Comparison of ENCODE assay signal across 7 mouse cellular contexts in genomic region chr5:143917418-143917817, GRCm38 (mm10). TPM values are rescaled to one million over a fixed set of nuclear protein-coding genes. Genes with fewer than 3 reads are reported as not detected.
DNase-seq lines count a peak whose midpoint lies in the region; ATAC-seq and TF ChIP-seq lines count a peak whose summit lies in the region.

No protein-coding gene starts in this region.

- peaks cover 41% of the 10 kb centered on the region for H3K36me3 ChIP-seq in midbrain, postnatal 0 days (ENCODE audit: insufficient read depth, low read length)
- peaks cover 15% of the 10 kb centered on the region for H3K36me3 ChIP-seq in midbrain, embryonic 16.5 days (ENCODE audit: control insufficient read depth, insufficient read depth, low read length)

- POLR2A ChIA-PET in Patski (lab: Charles Lee), result no interaction called here

- peak; percentile 63 for TF ChIP-seq CTCF in midbrain, postnatal 0 days (IDR thresholded peaks at IDR 0.05)
- no peak for TF ChIP-seq CTCF in Patski (IDR thresholded peaks at IDR 0.05)

- no peaks in the 10 kb centered on the region for H3K27me3 ChIP-seq in midbrain, postnatal 0 days (ENCODE audit: insufficient read depth, low read length)
- no peaks in the 10 kb centered on the region for H3K27me3 ChIP-seq in midbrain, embryonic 16.5 days (ENCODE audit: control insufficient read depth, insufficient read depth, low read depth, low read length)
- no peaks in the 10 kb centered on the region for H3K27me3 ChIP-seq in Patski

- H3K4me1 ChIP-seq in midbrain, postnatal 0 days (ENCODE audit: insufficient read depth, low read length), result no peaks in the 10 kb centered on the region
- no peaks in the 10 kb centered on the region for H3K4me1 ChIP-seq in midbrain, embryonic 16.5 days (ENCODE audit: control insufficient read depth, insufficient read depth, low read length)

- ATAC-seq in midbrain, postnatal 0 days (ENCODE audit: low FRiP score), result no peak
- no peak for ATAC-seq in midbrain, embryonic 16.5 days
- ATAC-seq in Patski, result no peak
- ATAC-seq in inflammation-experienced regulatory T-cells, adult 6 months, result peak; percentile 68
- peak; percentile 92 for ATAC-seq in megakaryocyte progenitor cell, adult 5-6 weeks (replicated peaks; ENCODE audit: poor library complexity)

- no peak overlapping the region for H3K4me3 ChIP-seq in midbrain, postnatal 0 days (ENCODE audit: low read depth, low read length)
- H3K4me3 ChIP-seq in midbrain, embryonic 16.5 days (ENCODE audit: low read depth, low read length), result no peak overlapping the region

- no peak overlapping the region for H3K27ac ChIP-seq in midbrain, postnatal 0 days (ENCODE audit: low read depth, low read length)
- H3K27ac ChIP-seq in midbrain, embryonic 16.5 days (ENCODE audit: low read length), result no peak overlapping the region

- no peaks in the 10 kb centered on the region for H3K9me3 ChIP-seq in midbrain, postnatal 0 days (ENCODE audit: low read length)
- no peaks in the 10 kb centered on the region for H3K9me3 ChIP-seq in midbrain, embryonic 16.5 days (replicated peaks; ENCODE audit: control insufficient read depth, low read length, poor library complexity, severe bottlenecking)

- no peak overlapping the region for H3K9ac ChIP-seq in midbrain, postnatal 0 days (replicated peaks; ENCODE audit: low read length, poor library complexity, severe bottlenecking)
- no peak overlapping the region for H3K9ac ChIP-seq in midbrain, embryonic 16.5 days (ENCODE audit: low read depth, low read length)

- in situ Hi-C loops in Patski (cut with MboI; ENCODE audit: low pct_unique_long_range_greater_than_20kb), result no loop called here

- peak; percentile 49 for DNase-seq in midbrain, postnatal 0 days (ENCODE audit: low spot score)
- DNase-seq in Patski (ENCODE audit: low read depth, low spot score), result peak; percentile 19
- peak; percentile 74 for DNase-seq in embryo, embryonic 10 days (ENCODE audit: low spot score)
- DNase-seq in yolk sac, embryonic 10.5 days (ENCODE audit: low spot score), result peak; percentile 56

- 50% methylated on average over 5 of the region's 5 CpGs for WGBS in midbrain, postnatal 0 days
- WGBS in midbrain, embryonic 16.5 days, result 48% methylated on average over 5 of the region's 5 CpGs

- CTCF ChIA-PET in Patski (lab: Charles Lee), result interaction anchor here (0.7 to 1.6 kb wide), 5 partner anchors 8 to 185 kb away, joined by 3 to 6 read pairs (median 3); partner anchors contain the start of genes Rsph10b and Usp42

- no peak overlapping the region for H3K4me2 ChIP-seq in midbrain, postnatal 0 days (ENCODE audit: low read depth, low read length, poor library complexity, severe bottlenecking)
- no peak overlapping the region for H3K4me2 ChIP-seq in midbrain, embryonic 16.5 days (ENCODE audit: low read length)

RNA-seq across cellular contexts. Expression of gene Pms2, which starts 7.7 kb away (rescaled TPM):
- total RNA-seq in midbrain, postnatal 0 days (2014; rRNA removed), result 14.0 and 20.2 TPM in 2 replicates
- 20.2 and 24.8 TPM in 2 replicates for polyA plus RNA-seq in midbrain, postnatal 0 days (2015; fragmentation: Nextera tagmentation; extraction: Ambion mirVana)
- polyA plus RNA-seq in midbrain, embryonic 16.5 days (2015; fragmentation: Nextera tagmentation; extraction: Ambion mirVana), result 28.6 and 29.1 TPM in 2 replicates
- 13.1 TPM for polyA plus RNA-seq in Patski (2021)
- polyA plus RNA-seq in inflammation-experienced regulatory T-cells, adult 6 months (2017; shearing (Covaris generic)), result 10 to 100 TPM; 44.7 to 48.9 (median 46.9) TPM
- total RNA-seq in megakaryocyte progenitor cell, adult 5-6 weeks (2015), result 20.4 and 29.3 TPM in 2 replicates
- 26.5 and 38.3 TPM in 2 replicates for total RNA-seq in megakaryocyte progenitor cell, adult 5-6 weeks (2017)

RNA-seq across cellular contexts. Expression of gene Aimp2, which starts 7.8 kb away (rescaled TPM):
- total RNA-seq in midbrain, postnatal 0 days (2014; rRNA removed), result 52.9 and 64.0 TPM in 2 replicates
- polyA plus RNA-seq in midbrain, postnatal 0 days (2015; fragmentation: Nextera tagmentation; extraction: Ambion mirVana), result 68.4 and 74.7 TPM in 2 replicates
- polyA plus RNA-seq in midbrain, embryonic 16.5 days (2015; fragmentation: Nextera tagmentation; extraction: Ambion mirVana), result 82.8 and 90.3 TPM in 2 replicates
- 53.8 TPM for polyA plus RNA-seq in Patski (2021)
- 10 to 100 TPM; 43.2 to 50.1 (median 47.5) TPM for polyA plus RNA-seq in inflammation-experienced regulatory T-cells, adult 6 months (2017; shearing (Covaris generic))
- 62.4 and 71.2 TPM in 2 replicates for total RNA-seq in megakaryocyte progenitor cell, adult 5-6 weeks (2015)
- total RNA-seq in megakaryocyte progenitor cell, adult 5-6 weeks (2017), result 74.0 and 86.7 TPM in 2 replicates

RNA-seq across cellular contexts. Expression of gene Gm42421, which starts 10.6 kb away (rescaled TPM):
- 0.76 TPM in 1 of 2 replicates, not detected in the other for total RNA-seq in midbrain, postnatal 0 days (2014; rRNA removed)
- 1.1 and 2.4 TPM in 2 replicates for polyA plus RNA-seq in midbrain, postnatal 0 days (2015; fragmentation: Nextera tagmentation; extraction: Ambion mirVana)
- polyA plus RNA-seq in midbrain, embryonic 16.5 days (2015; fragmentation: Nextera tagmentation; extraction: Ambion mirVana), result 1.4 and 1.8 TPM in 2 replicates
- 0.47 TPM for polyA plus RNA-seq in Patski (2021)
- polyA plus RNA-seq in inflammation-experienced regulatory T-cells, adult 6 months (2017; shearing (Covaris generic)), result 1 to 10 TPM; 1.2 to 1.6 (median 1.4) TPM
- 1.2 and 1.5 TPM in 2 replicates for total RNA-seq in megakaryocyte progenitor cell, adult 5-6 weeks (2015)
- 0.64 TPM in 1 of 2 replicates, not detected in the other for total RNA-seq in megakaryocyte progenitor cell, adult 5-6 weeks (2017)

RNA-seq across cellular contexts. Expression of gene Rsph10b, which starts 15.4 kb away (rescaled TPM):
- total RNA-seq in midbrain, postnatal 0 days (2014; rRNA removed), result 4.1 and 5.8 TPM in 2 replicates
- 4.2 and 6.8 TPM in 2 replicates for polyA plus RNA-seq in midbrain, postnatal 0 days (2015; fragmentation: Nextera tagmentation; extraction: Ambion mirVana)
- polyA plus RNA-seq in midbrain, embryonic 16.5 days (2015; fragmentation: Nextera tagmentation; extraction: Ambion mirVana), result 3.6 TPM in 2 replicates
- 0.14 TPM for polyA plus RNA-seq in Patski (2021)
- polyA plus RNA-seq in inflammation-experienced regulatory T-cells, adult 6 months (2017; shearing (Covaris generic)), result under 1 TPM in 2 of 3 experiments, not detected in 1; 0.87 to 0.97 TPM
- 0.32 TPM in 1 of 2 replicates, not detected in the other for total RNA-seq in megakaryocyte progenitor cell, adult 5-6 weeks (2015)
- total RNA-seq in megakaryocyte progenitor cell, adult 5-6 weeks (2017), result not detected in 2 replicates

RNA-seq across cellular contexts. Expression of gene Ankrd61, which starts 19.9 kb away (rescaled TPM):
- not detected in 2 replicates for total RNA-seq in midbrain, postnatal 0 days (2014; rRNA removed)
- polyA plus RNA-seq in midbrain, postnatal 0 days (2015; fragmentation: Nextera tagmentation; extraction: Ambion mirVana), result 0.21 and 0.26 TPM in 2 replicates
- 0.45 and 0.78 TPM in 2 replicates for polyA plus RNA-seq in midbrain, embryonic 16.5 days (2015; fragmentation: Nextera tagmentation; extraction: Ambion mirVana)
- 0.85 TPM for polyA plus RNA-seq in Patski (2021)
- polyA plus RNA-seq in inflammation-experienced regulatory T-cells, adult 6 months (2017; shearing (Covaris generic)), result 1 to 10 TPM in 2 of 3 experiments, under 1 TPM in 1; 0.55 to 2.3 (median 1.2) TPM
- not detected in 2 replicates for total RNA-seq in megakaryocyte progenitor cell, adult 5-6 weeks (2015)
- total RNA-seq in megakaryocyte progenitor cell, adult 5-6 weeks (2017), result not detected in 2 replicates

Comparison
In these comparisons a context has a peak if more than half of its experiments do, and no peak if none do; other contexts are left out.
1. ATAC-seq: peak in inflammation-experienced regulatory T-cells, adult 6 months (single experiment) and megakaryocyte progenitor cell, adult 5-6 weeks (single experiment); none in midbrain, postnatal 0 days (single experiment), midbrain, embryonic 16.5 days (single experiment) and Patski (single experiment).
2. DNase-seq: peak in every context shown above with its lines; median percentile 74 in embryo, embryonic 10 days; 56 in yolk sac, embryonic 10.5 days; 49 in midbrain, postnatal 0 days; 19 in Patski.